Mouse (Mus musculus): Measurements from ENCODE around the gene Unc45a. TPM values are rescaled to one million over a fixed set of nuclear protein-coding genes. Genes with fewer than 3 reads are reported as not detected.
"Not testable (repeated sequence)": the region's sequence is repeated elsewhere in the genome, so short reads cannot be mapped to it uniquely, and the experiment has no call there.

The Unc45a gene
- polyA plus RNA-seq, 1 experiment from 2014 or later: 61.9 TPM

- H3K4me2 ChIP-seq (ENCODE audit: low read length): peak overlapping the region; percentile 93
- H3K36me3 ChIP-seq (ENCODE audit: control insufficient read depth, insufficient read depth, low read length): peaks cover 16% of the 10 kb centered on the region
- peak overlapping the region; percentile 49 for H3K4me3 ChIP-seq (ENCODE audit: low read depth, low read length)
- under 1% methylated on average over 45 of the region's 45 CpGs for whole genome bisulfite sequencing
- ATAC-seq: peak; percentile 97
- H3K27me3 ChIP-seq (ENCODE audit: control insufficient read depth, insufficient read depth, low read depth, low read length): no peaks in the 10 kb centered on the region
- peak overlapping the region; percentile 62 for H3K9ac ChIP-seq (ENCODE audit: low read depth, low read length)
- peak overlapping the region; percentile 85 for H3K27ac ChIP-seq (ENCODE audit: low read length)
- H3K4me1 ChIP-seq (ENCODE audit: control insufficient read depth, insufficient read depth, low read length): peaks cover 48% of the 10 kb centered on the region
- H3K9me3 ChIP-seq (replicated peaks; ENCODE audit: control insufficient read depth, low read length, poor library complexity, severe bottlenecking): no peaks in the 10 kb centered on the region
Observed at GRCm38 (mm10) chr7:80339793-80340628, 794 bp downstream of the Unc45a start.

- Histone ChIP-seq H3K27me3 (ENCODE audit: control insufficient read depth, insufficient read depth, low read depth, low read length) (no peaks in the 10 kb centered on the region), H3K9me3 (replicated peaks; ENCODE audit: control insufficient read depth, low read length, poor library complexity, severe bottlenecking) (no peaks in the 10 kb centered on the region), H3K9ac (ENCODE audit: low read depth, low read length) (peak overlapping the region; percentile 87), H3K4me3 (ENCODE audit: low read depth, low read length) (peak overlapping the region; percentile 49), H3K4me1 (ENCODE audit: control insufficient read depth, insufficient read depth, low read length) (peaks cover 48% of the 10 kb centered on the region), H3K27ac (ENCODE audit: low read length) (peak overlapping the region; percentile 88), H3K36me3 (ENCODE audit: control insufficient read depth, insufficient read depth, low read length) (peaks cover 22% of the 10 kb centered on the region), H3K4me2 (ENCODE audit: low read length) (peak overlapping the region; percentile 93)
- ATAC-seq: 0 out of 2 replicates have a peak, but pooled peaks have one; percentile 6
- WGBS: 4% methylated on average over 17 of the region's 17 CpGs
Observed at GRCm38 (mm10) chr7:80339371-80339770, 1.4 kb downstream of the Unc45a start.

- Histone ChIP-seq H3K9me3 (replicated peaks; ENCODE audit: control insufficient read depth, low read length, poor library complexity, severe bottlenecking) (no peaks in the 10 kb centered on the region), H3K9ac (ENCODE audit: low read depth, low read length) (no peak overlapping the region), H3K27me3 (ENCODE audit: control insufficient read depth, insufficient read depth, low read depth, low read length) (no peaks in the 10 kb centered on the region), H3K27ac (ENCODE audit: low read length) (no peak overlapping the region), H3K4me3 (ENCODE audit: low read depth, low read length) (no peak overlapping the region), H3K4me2 (ENCODE audit: low read length) (no peak overlapping the region), H3K36me3 (ENCODE audit: control insufficient read depth, insufficient read depth, low read length) (peaks cover 43% of the 10 kb centered on the region), H3K4me1 (ENCODE audit: control insufficient read depth, insufficient read depth, low read length) (peaks cover 33% of the 10 kb centered on the region)
- 91% methylated on average over 3 of the region's 3 CpGs for WGBS
- no peak for ATAC-seq
Observed at GRCm38 (mm10) chr7:80336932-80337331, 3.9 kb downstream of the Unc45a start.

GRCm38 (mm10) chr7:80334848-80335247 lies 6.0 kb downstream of the Unc45a start:
- H3K9ac ChIP-seq (ENCODE audit: low read depth, low read length): no peak overlapping the region
- H3K4me3 ChIP-seq (ENCODE audit: low read depth, low read length): no peak overlapping the region
- no peak overlapping the region for H3K27ac ChIP-seq (ENCODE audit: low read length)
- ATAC-seq: no peak
- H3K9me3 ChIP-seq (replicated peaks; ENCODE audit: control insufficient read depth, low read length, poor library complexity, severe bottlenecking): no peaks in the 10 kb centered on the region
- H3K36me3 ChIP-seq (ENCODE audit: control insufficient read depth, insufficient read depth, low read length): peaks cover 57% of the 10 kb centered on the region
- H3K4me1 ChIP-seq (ENCODE audit: control insufficient read depth, insufficient read depth, low read length): peaks cover 18% of the 10 kb centered on the region
- 94% methylated on average over 4 of the region's 4 CpGs for WGBS
- no peaks in the 10 kb centered on the region for H3K27me3 ChIP-seq (ENCODE audit: control insufficient read depth, insufficient read depth, low read depth, low read length)
- no peak overlapping the region for H3K4me2 ChIP-seq (ENCODE audit: low read length)

GRCm38 (mm10) chr7:80331433-80331832 lies 9.4 kb downstream of the Unc45a start:
- Histone ChIP-seq H3K4me1 (ENCODE audit: control insufficient read depth, insufficient read depth, low read length) (no peaks in the 10 kb centered on the region), H3K27me3 (ENCODE audit: control insufficient read depth, insufficient read depth, low read depth, low read length) (no peaks in the 10 kb centered on the region), H3K9me3 (replicated peaks; ENCODE audit: control insufficient read depth, low read length, poor library complexity, severe bottlenecking) (no peaks in the 10 kb centered on the region), H3K27ac (ENCODE audit: low read length) (no peak overlapping the region), H3K4me2 (ENCODE audit: low read length) (no peak overlapping the region), H3K4me3 (ENCODE audit: low read depth, low read length) (no peak overlapping the region), H3K36me3 (ENCODE audit: control insufficient read depth, insufficient read depth, low read length) (peaks cover 82% of the 10 kb centered on the region), H3K9ac (ENCODE audit: low read depth, low read length) (no peak overlapping the region)
- WGBS: 94% methylated on average over 19 of the region's 19 CpGs
- no peak for ATAC-seq

GRCm38 (mm10) chr7:80330278-80330677 lies 10.5 kb downstream of the Unc45a start:
- ATAC-seq: no peak
- H3K9me3 ChIP-seq (replicated peaks; ENCODE audit: control insufficient read depth, low read length, poor library complexity, severe bottlenecking): no peaks in the 10 kb centered on the region
- no peak overlapping the region for H3K4me2 ChIP-seq (ENCODE audit: low read length)
- peaks cover 83% of the 10 kb centered on the region for H3K36me3 ChIP-seq (ENCODE audit: control insufficient read depth, insufficient read depth, low read length)
- no peak overlapping the region for H3K4me3 ChIP-seq (ENCODE audit: low read depth, low read length)
- no peaks in the 10 kb centered on the region for H3K4me1 ChIP-seq (ENCODE audit: control insufficient read depth, insufficient read depth, low read length)
- 90% methylated on average over 8 of the region's 8 CpGs for WGBS
- H3K27ac ChIP-seq (ENCODE audit: low read length): no peak overlapping the region
- no peaks in the 10 kb centered on the region for H3K27me3 ChIP-seq (ENCODE audit: control insufficient read depth, insufficient read depth, low read depth, low read length)
- H3K9ac ChIP-seq (ENCODE audit: low read depth, low read length): no peak overlapping the region

GRCm38 (mm10) chr7:80326076-80326475 lies 14.7 kb downstream of the Unc45a start:
- Histone ChIP-seq H3K4me3 (ENCODE audit: low read depth, low read length) (no peak overlapping the region), H3K4me2 (ENCODE audit: low read length) (no peak overlapping the region), H3K36me3 (ENCODE audit: control insufficient read depth, insufficient read depth, low read length) (peaks cover 47% of the 10 kb centered on the region), H3K4me1 (ENCODE audit: control insufficient read depth, insufficient read depth, low read length) (peaks cover 13% of the 10 kb centered on the region), H3K27me3 (ENCODE audit: control insufficient read depth, insufficient read depth, low read depth, low read length) (no peaks in the 10 kb centered on the region), H3K27ac (ENCODE audit: low read length) (no peak overlapping the region), H3K9ac (ENCODE audit: low read depth, low read length) (no peak overlapping the region), H3K9me3 (replicated peaks; ENCODE audit: control insufficient read depth, low read length, poor library complexity, severe bottlenecking) (no peaks in the 10 kb centered on the region)
- ATAC-seq: no peak
- 97% methylated on average over 19 of the region's 19 CpGs for WGBS

- ATAC-seq: no peak
- Histone ChIP-seq H3K4me2 (ENCODE audit: low read length) (no peak overlapping the region), H3K9ac (ENCODE audit: low read depth, low read length) (no peak overlapping the region), H3K9me3 (replicated peaks; ENCODE audit: control insufficient read depth, low read length, poor library complexity, severe bottlenecking) (no peaks in the 10 kb centered on the region), H3K4me3 (ENCODE audit: low read depth, low read length) (no peak overlapping the region), H3K27me3 (ENCODE audit: control insufficient read depth, insufficient read depth, low read depth, low read length) (no peaks in the 10 kb centered on the region), H3K36me3 (ENCODE audit: control insufficient read depth, insufficient read depth, low read length) (peaks cover 45% of the 10 kb centered on the region), H3K4me1 (ENCODE audit: control insufficient read depth, insufficient read depth, low read length) (peaks cover 13% of the 10 kb centered on the region), H3K27ac (ENCODE audit: low read length) (no peak overlapping the region; the same call in 1 of the 2 replicates)
- WGBS: 96% methylated on average over 16 of the region's 16 CpGs
Observed at GRCm38 (mm10) chr7:80325292-80325868, 15.4 kb downstream of the Unc45a start.

- H3K4me1 ChIP-seq (ENCODE audit: control insufficient read depth, insufficient read depth, low read length): peaks cover 13% of the 10 kb centered on the region
- not testable (repeated sequence) for H3K27me3 ChIP-seq (ENCODE audit: control insufficient read depth, insufficient read depth, low read depth, low read length); H3K4me3 ChIP-seq (ENCODE audit: low read depth, low read length); H3K27ac ChIP-seq (ENCODE audit: low read length); H3K9ac ChIP-seq (ENCODE audit: low read depth, low read length); H3K9me3 ChIP-seq (replicated peaks; ENCODE audit: control insufficient read depth, low read length, poor library complexity, severe bottlenecking)
- H3K4me2 ChIP-seq (ENCODE audit: low read length): peak overlapping the region; percentile 86
- 37% methylated on average over 4 of the region's 5 CpGs for whole genome bisulfite sequencing
- peak; percentile 8; the same call in 1 of the 2 replicates for ATAC-seq
- H3K36me3 ChIP-seq (ENCODE audit: control insufficient read depth, insufficient read depth, low read length): peaks cover 41% of the 10 kb centered on the region
Observed at GRCm38 (mm10) chr7:80324816-80325119, 16.0 kb downstream of the Unc45a start.
